Mouse (Mus musculus) left cerebral cortex, postnatal 14 days (tissue): ENCODE measurements at regions not wholly inside any gene's neighbourhood (a gene's known extent, or its start where the extent isn't known, plus 50 kb on each side); places are given as distances from the start of the nearest gene placed in this dataset.
A peak's percentile ranks its signal among the peaks of the same experiment; 100 is the strongest.

ENCODE experiments used
- DNase-seq, 2 experiments: peaks; one replicate each; pipeline ENCODE4 v3.0.0; 2021 to 2022; ENCODE audit warnings: low spot score in 2 of 2, mixed read lengths in 1 of 2
- intact Hi-C: fragments of 180-260 bp; cut with DNase I; formaldehyde crosslinking; loops from one replicate; pipeline ENCODE4 v1.15.1; 2025

DNA sequence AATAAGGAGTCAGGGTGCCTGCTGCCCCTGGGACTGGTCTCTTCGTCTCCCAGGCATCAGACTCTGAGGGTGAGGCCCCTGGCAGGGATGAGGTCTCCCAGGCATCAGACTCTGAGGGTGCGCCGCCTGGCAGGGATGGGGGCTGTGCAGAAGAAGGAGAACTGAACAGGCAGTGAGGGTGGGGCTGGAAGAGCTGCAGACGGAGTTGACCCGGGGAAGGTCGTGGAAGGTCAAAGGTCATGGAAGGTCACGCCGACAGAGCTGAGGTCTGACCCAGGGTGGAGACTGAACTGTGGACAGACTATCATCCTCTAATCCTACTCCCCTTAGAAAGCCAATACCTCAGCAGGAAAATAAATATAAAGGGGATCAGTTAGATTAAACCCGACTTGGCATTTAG, 50.6 kb upstream of the Grik3 start:
- DNase-seq: no peak
- intact Hi-C loops: no loop called here

GRCm38 (mm10) chr4:125437161-125437822, 53.2 kb upstream of the Grik3 start:
- intact Hi-C loops: no loop called here
- no peak for DNase-seq

- no peak for DNase-seq
- intact Hi-C loops: no loop called here
Measured at GRCm38 (mm10) chr4:125433511-125433910, 57.0 kb upstream of the Grik3 start.

- intact Hi-C loops: no loop called here
- no peak for DNase-seq
Measured at GRCm38 (mm10) chr4:125431648-125432047, 58.9 kb upstream of the Grik3 start.

- no peak for DNase-seq
- intact Hi-C loops: no loop called here
Measured at GRCm38 (mm10) chr4:125430845-125431244, 59.7 kb upstream of the Grik3 start.

DNA sequence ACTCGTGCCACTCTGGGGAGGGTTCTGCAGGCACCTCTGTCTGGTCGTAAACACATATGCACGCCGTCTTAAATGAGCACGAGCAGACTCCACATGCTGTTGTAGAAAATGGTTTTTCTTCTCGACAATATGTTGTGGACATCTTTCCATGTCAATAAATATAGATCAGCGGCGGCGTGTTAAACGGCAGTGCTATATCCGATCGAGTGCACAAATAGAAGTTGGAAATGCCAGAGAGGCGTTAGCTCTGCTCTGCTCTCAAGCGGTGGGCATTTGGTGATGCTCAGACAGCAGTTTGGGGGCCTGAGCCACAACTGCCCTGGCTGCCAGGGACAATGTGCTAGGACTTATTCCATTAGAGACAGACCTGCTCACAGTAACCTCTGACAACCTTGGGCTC, 61.8 kb upstream of the Grik3 start:
- intact Hi-C loops: no loop called here
- peak; percentile 17 to 24 for DNase-seq

- intact Hi-C loops: no loop called here
Measured at GRCm38 (mm10) chr4:125420561-125421241, 69.8 kb upstream of the Grik3 start.

DNA sequence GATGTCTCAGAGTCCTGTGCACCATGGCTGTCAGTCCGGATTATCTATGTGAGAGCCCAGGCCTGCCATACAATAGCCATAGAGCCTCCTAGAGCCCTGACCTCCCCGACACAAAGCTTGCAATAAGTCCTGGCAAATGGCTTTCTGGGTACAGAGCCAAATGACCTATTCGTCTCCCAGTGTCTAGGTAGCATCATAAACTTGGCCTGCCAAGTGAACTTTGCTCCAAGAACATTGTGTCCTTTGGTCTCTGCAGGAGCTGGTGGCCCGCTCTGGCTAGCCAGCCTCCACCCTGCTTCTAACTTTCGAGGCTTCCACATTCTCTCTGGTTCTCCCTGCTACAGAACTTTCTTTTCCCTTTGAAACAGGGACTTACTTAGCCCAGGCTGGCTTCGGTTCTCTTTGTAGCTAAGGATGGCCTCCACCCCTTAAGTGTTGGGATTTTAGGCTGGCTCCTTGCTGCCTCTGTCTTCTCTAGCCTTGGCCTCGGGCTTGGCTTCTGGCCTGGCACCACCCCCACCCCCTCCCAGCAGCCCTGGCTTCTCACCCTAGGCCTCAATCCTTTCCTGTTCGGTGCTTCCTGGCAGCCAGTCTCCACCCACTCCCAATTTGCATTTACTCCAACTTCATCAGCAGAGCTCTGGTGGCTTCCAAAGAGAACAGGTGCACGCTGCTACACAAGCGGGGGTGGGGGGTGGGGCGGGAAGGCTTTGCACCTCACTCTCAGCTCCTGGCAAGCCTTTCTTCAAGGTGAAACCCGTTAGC, 70.8 kb upstream of the Grik3 start:
- peak in 1 of 2 experiments; percentile 37 for DNase-seq
- intact Hi-C loops: no loop called here

More at GRCm38 (mm10) chr4:125420561-125421241, 69.8 kb upstream of the Grik3 start:
- no peak for DNase-seq

DNA sequence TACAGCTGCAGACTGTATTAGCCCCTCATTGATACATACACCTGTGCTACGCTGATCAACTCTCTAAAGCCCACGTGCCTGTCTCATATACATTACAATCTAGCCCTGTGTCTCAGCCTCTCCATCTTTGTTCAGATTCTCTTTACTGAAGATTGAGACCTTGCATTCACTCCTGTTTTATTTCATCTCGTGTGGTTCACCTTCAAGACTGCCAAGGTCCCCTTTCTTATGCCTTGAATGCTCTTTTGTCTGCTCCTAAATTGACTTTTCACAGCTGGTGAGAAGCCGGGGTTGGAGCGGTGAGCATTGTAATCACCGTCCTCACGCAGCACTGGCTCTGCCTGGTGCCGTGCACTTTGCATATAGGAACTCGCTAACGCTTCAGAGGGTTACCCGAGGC, 75.2 kb upstream of the Grik3 start:
- intact Hi-C loops: no loop called here
- DNase-seq: no peak

DNA sequence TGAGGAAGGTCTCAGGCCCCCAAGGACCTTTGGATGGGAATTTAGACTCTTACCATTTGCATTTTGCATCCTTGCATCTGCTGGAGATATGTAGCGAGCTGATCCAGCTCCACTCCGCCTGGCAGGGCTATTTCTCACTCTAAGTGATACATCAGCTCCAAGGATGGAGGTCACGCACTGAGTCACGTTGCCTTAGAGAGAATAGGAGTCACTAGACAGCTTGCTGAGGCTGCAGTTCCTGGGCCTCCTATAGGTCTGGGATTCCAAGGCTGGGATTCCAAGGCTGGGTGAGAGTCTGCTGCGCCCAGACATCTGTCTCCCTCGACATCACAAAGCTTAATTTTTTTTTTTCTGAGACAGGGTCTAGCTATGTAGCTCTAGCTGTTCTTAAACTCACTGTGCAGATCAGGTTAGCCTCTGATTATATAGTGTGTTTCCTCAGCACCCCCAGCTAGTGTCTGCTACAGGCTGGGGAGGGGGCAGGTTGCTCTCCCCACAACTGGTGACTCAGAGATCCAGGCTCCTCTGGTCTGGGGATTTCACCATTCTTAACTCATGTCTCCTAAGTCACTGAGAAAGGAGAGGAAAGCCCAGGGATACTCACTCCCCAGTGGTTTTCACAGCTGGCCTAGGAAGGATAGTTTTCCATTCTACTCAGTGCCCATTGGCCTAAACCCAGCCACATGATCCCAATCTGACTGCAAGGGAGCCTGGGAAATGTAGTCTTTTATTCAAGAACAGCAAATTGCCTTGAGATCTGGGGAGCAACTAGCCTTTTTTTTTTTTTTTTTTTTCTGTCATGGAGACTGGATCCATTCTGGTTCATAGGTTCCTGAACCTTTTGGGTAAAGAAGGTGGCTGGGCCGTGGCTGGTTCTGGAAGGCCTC, 76.4 kb upstream of the Grik3 start:
- DNase-seq: peak; percentile 54 to 75
- intact Hi-C loops: no loop called here

GRCm38 (mm10) chr4:125410736-125411441, 79.6 kb upstream of the Grik3 start:
- intact Hi-C loops: no loop called here
- no peak for DNase-seq

DNA sequence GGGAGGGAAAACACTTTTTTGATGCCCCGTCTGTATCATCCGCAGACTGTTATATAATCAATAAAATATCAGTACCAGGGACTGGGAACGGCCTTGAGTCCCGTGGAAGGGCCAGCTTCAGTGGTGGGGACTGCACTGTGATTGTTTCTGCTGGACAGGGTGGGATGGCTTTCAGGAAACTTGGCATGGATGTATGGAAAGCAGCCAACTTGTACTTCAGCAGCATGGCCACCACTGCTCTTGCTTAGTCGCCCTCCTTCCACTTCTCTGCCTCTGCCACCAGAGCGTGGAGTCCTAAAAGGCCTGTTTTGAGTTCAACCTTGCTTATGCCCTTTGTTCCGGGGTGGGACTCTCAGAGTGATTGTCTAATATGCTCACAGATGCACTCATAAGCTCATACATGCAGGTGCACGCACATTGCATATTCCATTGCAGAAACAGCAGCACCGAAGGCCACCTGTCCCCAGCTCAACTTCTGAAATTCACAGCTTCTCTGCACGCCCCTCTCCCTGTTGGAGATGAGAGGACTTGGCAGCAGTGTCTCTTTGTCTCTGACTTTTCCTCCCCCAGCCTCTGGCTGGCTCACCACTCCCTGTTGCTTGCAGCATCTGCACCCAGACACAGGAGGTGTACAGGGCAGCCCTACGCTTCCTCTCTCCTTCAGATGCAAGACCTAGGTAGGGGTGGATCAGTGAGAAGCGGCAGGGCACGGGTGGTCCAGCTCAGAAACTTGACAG, 91.0 kb upstream of the Grik3 start:
- intact Hi-C loops: loop anchor here (5.0 kb wide), 2 partner anchors 78 to 82 kb away; no protein-coding TSS in a partner anchor
- DNase-seq: no peak

- peak; percentile 77 to 90 for DNase-seq
- intact Hi-C loops: loop anchor here (2.0 to 5.0 kb wide), 3 partner anchors 80 to 206 kb away; no protein-coding TSS in a partner anchor
Measured at GRCm38 (mm10) chr4:125397007-125397461, 93.5 kb upstream of the Grik3 start.

DNA sequence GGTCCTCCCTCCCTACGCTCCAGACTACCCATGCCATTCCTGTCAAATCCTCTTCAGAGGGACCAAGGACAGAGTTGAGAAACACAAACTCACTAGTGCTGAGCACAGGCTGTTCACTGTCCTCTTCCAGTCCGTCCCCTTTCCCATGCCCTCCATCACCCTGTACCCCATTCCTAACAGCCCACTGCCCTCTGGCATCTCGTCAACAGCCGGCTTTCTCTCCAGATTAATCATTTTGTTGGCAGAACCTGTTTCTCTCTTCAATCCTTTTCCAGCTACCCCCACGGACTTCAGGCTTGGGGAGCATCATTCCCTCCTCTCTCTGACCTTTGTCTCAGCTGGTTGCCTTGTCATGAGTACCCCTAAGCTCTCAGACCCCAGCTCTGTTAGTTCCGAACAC, 99.2 kb upstream of the Grik3 start:
- intact Hi-C loops: no loop called here
- no peak for DNase-seq

GRCm38 (mm10) chr4:125385811-125386210, 104.7 kb upstream of the Grik3 start:
- DNase-seq: no peak
- intact Hi-C loops: no loop called here

DNA sequence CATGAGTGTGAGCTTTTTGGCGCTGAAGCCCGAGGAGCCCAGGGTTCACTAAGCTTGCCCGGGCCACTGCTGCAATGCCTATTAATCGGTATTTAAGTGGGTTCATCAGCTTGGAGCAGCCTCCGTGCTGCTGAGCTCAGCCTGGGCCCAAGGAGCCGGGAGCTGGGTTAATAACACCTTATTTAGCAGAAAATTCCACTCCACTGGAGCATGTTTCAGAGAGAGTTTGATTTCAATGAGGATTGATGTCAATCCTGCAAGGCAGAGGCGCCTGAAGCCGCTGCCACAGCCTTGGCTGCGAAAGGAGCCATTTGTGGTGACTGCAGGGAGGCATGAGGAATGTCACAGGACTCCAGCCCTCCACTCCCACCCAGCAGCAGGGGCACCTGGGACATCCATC, 126.5 kb upstream of the Grik3 start:
- DNase-seq: no peak
- intact Hi-C loops: no loop called here

GRCm38 (mm10) chr4:125361611-125362520, 128.6 kb upstream of the Grik3 start:
- intact Hi-C loops: no loop called here
- DNase-seq: no peak
